Mouse (Mus musculus): ENCODE measurements around the gene Srgap3.
A peak's percentile ranks its signal among the peaks of the same experiment; 100 is the strongest.
"Not testable (repeated sequence)": the region's sequence is repeated elsewhere in the genome, so short reads cannot be mapped to it uniquely, and the experiment has no call there.

Srgap3 gene

DNA sequence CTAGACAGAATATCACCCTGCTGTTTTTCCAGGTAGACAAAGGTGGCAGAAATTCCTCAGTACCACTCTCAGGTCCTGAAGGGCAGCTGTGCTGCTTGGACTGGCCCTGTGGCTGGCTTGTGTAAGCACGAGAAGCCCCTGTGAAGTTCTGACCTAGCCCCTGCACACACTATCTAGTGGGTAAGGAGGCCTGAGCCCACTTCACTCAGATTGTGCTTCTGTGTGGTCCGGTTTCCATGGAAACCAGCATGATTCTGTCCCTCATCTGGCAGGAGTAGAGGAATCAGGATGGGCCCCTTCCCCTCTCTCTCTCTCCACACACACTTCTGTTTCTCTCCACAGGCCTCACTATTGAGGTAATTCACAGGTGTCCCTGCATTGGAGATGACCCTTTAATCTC is 212.0 kb downstream of the Srgap3 start:
- no peak for DNase-seq

DNA sequence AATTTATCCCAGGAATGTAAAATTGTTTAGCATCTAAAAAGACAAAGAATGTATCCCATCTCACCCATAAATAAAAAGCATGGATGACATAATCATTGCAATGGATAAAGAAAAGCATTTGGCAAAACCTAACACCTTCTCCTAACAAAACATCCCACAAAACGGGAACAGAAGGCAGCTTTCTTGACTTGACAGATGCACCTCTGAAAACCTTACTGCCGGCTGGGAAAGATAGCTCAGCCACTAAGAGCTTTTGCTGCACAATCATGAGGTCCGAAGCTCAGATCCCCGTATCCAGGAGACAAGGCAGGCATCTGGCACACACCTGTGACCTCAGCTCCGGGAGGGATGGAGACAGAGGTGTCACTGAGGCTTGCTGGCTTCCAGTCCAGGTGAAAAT is 213.1 kb downstream of the Srgap3 start:
- no peak for DNase-seq

DNA sequence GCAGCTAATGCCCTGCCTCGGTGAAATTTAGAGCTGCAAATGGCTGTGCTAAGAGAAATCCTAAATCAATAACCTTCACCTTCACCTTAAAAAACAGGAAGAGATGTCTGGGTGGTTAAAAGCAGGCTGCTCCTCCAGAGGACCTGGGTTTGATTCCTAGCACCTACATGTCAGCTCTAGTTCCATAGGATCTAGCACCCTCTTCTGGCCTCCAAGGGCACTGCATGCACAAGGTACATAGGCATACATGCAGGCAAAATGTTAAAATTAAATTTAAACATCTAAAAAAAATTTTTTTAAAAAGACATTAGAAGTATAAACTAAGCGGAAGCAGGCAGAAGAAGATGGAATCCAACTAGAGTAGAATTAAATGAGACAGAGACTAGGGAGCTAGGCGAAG is 214.6 kb downstream of the Srgap3 start:
- no peak for DNase-seq

DNA sequence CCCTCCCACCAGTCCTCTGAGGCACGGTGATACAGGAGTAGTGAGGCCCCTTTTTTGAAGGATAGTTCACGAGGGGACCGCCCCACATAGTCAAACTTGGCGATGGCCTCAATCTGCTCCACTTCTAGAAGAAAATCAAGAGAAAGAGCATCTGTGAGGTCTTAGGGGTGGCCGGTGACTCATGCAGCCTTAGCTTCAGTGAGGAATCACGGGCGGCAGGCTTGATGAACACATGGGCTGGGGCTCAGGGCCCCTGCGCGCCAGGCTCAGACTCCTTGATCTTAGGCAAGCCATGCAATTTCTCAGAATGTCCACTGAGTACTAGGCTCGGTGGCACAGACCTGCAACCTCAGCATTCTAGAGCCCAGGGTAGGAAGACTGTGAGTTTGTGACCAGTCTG is 215.7 kb downstream of the Srgap3 start:
- no peak for DNase-seq

DNA sequence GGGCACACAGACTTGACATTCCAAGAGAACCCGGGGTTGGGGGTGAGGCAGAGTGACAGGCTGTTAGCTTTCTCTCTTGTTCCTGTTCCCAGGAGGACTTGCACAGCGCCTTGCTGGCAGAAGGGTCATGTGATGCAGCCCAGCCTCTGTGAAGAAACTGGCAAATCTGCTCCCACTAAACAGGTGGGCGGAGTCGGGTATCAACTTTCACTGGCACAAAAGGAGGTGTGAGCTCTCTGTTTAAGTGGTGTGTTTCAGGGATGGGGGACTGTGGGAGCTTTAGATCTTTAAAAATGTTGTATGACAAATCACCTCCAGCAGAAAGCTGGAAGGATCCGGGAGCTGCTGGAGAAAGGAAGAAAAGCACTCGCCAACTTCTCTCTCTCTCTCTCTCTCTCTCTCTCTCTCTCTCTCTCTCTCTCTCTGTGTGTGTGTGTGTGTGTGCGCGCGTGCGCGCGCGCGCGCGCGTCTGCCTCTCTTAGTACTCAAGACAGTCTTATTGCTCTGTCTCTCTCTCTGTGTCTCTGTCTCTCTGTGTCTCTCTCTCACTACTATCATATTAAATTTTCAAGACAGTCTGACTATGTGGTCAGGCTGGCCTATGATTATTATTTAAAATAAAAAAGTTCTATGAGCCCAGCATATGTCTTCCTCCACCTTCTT is 218.2 kb downstream of the Srgap3 start:
- DNase-seq, result peak; percentile 81

DNA sequence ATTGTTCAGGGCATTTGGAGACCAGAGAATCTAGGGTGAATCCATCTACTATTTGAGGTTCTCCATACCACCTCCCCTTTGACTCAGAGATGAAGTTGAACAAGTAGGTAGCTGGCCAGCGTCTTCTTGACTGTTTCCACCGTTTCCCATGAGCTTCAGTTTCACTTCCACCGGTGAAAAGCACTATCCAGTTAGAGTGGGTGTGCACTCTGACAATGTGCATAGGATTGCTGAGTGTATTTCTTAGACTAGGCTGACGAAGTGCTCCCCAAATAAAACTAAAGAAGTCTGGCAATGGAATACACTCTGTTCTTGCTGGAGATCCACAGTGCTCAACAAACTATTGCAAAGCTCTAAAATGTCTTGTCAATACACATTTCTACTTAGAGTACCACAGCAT is 221.6 kb downstream of the Srgap3 start:
- DNase-seq, result no peak

DNA sequence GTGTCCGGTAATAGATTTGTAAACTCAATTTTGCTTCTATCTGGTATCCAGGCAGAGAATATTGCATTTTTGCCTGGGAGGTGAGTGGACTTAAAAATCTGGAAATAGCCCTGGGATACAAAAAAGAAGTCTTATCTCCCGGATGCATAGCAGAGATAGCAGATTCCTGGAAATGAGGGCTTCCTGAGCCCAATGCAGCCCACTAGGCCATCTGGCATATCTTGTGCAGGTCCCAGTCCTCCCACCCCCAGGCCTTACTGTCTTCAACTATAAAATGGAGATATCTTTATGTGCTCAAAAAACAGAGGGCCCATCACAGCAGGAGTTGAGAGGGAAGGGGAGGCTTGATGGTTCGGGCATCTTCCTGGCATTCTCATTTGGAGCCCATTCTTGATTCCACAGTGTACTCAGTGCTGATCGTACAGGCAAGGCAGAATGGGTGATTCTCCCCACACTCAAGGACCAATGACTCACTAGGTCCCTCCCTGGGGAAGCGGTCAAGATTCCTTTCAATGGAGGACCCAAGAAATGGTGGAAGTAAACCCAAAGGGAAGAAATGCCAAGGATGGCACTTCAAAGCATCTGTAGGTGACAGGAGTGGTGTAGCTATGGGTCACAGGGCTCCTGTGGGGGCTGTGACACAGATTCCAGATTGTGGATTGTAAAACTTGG is 226.5 kb downstream of the Srgap3 start:
- no peak for DNase-seq

DNA sequence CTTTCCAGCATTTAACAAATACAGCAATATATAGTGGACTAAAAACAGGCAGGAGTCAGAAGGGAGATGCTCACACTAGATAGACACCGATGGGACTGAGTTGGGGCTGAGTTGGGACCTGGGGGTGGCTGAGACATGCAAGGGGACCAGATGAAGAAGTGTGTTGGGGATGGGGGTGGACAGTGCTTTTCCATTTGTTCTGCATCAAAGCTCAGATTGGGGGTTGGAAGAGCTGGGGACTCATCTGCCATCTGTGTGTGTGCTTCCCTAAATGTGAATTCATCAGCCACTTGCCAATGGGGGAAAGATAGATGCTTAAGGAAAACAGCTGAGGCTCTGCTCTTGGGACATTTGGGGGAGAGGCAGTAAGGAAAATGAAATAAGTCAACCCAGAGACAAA is 227.1 kb downstream of the Srgap3 start:
- DNase-seq, result peak; percentile 48

DNA sequence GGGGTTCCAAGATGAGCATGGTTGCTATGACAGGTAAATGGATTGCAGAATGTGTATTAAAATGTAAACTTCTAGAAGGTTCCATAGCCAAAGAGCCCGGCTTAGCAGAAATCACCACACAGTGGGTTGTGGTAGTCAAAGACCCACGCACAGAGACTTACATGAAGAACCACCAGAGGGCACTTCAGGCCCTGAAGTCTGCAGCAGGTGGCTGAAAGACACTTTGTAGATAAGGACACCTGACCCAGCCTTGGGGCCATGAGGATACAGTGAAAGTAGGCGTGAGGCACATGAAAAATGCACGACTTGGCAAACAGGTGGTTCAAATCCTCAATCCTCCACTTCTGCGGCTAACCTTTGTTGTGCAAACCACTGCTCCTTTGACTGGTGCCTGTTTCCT is 229.9 kb downstream of the Srgap3 start:
- no peak for DNase-seq

DNA sequence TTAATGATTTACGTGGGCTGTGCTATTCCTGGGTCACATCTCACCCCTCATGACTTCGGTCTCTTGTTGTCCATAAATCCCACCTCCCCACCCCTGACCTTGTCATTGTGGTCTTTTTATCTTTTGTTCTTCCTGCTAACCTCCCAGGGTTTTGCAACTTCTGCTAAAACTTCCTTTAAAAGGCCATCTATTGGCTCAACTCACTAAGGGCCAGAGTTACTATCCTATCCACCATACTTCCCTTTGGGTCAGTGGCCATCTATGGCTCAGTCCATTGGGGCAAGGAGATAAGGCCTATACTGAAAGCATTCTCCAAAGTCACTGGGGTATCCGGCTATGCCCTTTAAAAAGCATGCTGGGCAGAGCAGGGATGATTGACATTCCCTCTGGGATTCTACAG is 233.1 kb downstream of the Srgap3 start:
- no peak for DNase-seq

DNA sequence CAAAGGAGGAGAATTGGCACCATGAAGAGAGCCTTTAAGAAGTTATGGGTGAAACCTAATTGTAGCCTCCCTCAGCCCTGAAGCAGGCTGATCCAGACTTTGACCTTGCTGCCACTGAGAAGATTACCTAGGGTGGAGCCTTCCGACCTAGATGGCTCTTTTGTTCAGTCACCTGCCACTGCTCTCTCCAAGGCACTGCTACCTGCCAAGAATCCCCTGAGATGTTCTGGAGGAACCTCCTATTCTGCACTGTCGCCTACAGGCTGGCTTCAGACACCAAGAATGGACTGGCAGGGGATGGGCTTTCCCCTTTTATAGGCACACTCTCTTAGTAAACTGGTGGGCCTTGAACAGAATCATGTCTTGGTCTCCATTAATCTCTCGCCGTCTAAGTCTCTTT is 244.8 kb downstream of the Srgap3 start:
- DNase-seq, result not testable (repeated sequence)

DNA sequence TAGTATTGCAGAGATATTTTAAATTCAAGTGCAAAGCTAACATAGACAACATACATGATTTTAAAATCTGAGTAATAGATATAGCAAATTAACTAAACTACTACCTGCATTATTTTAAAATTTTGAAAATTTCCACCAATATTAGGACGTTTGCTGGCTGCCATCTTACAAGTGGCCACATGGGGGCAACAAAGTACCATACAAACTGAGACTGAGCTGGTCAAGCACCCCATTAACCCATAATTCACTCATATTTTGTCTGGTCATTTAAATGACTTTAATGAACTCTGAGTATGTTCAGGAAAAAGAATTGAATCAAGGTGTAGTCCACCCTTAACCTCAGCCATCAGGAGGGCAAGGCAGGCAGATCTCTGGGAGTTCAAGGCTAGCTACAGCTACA is 246.7 kb downstream of the Srgap3 start:
- no peak for DNase-seq

DNA sequence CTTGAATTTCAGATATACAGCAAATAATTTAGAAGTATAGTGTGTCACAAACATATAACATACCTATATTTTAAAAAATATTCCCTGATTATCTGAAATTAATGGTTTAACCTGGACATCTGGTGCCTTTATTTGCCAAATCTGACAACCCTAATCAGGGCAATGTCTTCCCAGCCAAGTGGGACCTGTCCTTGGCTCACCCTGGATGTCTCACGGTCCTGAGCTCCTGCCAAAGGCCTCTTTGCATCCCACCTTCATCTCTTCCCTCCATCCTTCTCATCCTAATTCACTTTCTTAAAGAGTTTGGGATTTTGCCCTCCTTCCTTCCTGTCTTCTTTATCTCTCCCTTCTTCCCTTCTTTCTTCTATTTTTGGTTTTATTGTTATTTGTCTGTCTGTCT is 248.0 kb downstream of the Srgap3 start:
- no peak for DNase-seq

DNA sequence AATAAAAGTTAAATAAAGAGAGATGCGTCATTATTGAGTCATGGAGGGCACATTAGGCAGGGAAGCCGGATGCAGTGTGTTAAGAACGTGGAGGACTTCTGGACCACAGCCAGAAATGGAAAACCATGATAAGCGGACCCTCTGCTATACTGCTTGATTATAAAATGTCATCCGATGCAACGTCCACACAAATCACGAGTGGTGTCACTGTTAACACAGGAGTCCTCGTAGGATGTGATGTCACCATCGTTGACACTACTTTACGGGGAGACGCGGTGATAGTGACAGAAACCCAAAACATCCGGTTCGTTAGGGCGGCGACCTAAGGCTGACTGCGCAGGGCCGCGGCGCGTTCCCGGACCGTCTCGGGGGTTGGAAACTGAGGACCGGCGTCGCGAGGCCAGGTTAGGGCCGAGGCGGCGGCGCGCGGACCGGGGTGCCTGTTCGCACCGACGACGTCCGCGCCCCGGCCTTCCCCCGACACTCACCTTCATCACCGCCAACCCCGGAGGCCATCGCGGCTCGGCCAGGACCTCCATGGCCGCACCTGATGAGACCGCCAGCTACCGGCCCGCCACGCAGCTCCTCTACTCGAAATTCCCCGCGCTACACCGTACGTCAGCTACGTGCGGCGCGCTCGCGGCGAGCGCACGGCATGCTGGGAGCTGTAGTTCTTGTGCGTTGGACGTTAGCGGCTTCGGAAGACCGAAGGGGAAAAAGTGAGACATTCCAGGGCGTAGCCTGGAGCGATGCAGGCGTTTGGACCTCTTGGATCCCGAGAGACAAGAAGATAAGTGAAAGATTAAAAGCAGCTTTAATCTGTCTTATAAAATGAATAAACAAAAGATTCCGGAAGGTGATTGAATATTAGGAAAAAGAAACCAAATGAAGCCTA is 250.8 kb downstream of the Srgap3 start, which contains the start of gene Rad18:
Rad18 (minus strand) TSS at position 631 of the 895 bp plus-strand sequence.
- peak; percentile 84 for DNase-seq

DNA sequence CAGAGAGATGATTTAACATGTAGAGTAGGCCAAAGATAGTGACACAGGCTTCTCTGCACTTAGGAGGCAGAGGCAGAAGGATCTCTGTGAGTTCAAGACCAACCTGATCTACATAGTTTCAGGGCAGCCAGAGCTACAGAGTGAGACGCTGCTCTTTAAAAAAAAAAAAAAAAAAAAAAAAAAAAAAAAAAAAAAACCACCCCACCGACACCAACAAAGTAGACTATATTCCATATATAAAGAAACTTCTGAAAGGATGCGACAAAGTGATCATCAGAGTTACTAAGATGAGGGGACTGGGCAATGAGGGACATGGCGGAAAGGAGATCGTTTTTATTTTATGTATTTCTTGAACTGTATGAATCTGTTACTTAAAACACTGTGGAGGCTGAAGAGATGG is 252.6 kb downstream of the Srgap3 start:
- DNase-seq, result no peak

DNA sequence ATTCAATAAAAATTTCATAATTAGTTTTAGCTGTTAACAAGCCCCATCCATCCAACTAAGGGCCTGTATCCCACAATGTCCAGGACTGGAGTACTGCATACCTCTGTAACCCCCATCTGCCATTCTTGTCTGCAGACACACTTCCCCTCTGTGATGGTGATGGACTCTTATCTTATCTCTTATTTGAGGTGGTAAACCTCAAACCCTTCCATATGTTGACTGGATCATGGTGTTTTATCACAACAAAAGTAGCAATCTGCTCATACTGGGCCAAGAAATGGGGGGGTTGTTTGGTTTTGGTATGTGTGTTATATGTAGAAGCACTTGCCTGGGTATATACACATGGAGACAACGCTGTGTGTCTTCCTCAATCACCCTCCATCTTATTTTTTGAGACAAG is 255.5 kb downstream of the Srgap3 start:
- no peak for DNase-seq

DNA sequence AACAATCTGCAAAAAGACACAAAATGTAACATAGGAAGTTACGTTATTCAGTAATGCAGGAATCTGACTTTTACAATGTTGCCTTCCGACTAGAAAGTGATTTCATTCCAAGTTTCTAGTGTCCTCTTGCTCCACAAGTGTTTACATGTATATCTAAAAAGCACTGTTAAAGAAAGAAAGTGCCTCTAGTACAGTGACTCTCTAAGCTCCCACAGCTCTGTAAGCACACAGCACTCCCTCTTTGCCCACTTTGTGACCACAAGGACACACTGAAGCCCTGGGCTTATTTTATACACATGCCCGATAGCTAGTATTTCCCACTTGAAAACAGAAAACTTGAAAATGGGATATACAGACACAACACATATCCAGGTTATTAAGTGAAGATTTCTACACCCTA is 259.0 kb downstream of the Srgap3 start:
- DNase-seq, result no peak

DNA sequence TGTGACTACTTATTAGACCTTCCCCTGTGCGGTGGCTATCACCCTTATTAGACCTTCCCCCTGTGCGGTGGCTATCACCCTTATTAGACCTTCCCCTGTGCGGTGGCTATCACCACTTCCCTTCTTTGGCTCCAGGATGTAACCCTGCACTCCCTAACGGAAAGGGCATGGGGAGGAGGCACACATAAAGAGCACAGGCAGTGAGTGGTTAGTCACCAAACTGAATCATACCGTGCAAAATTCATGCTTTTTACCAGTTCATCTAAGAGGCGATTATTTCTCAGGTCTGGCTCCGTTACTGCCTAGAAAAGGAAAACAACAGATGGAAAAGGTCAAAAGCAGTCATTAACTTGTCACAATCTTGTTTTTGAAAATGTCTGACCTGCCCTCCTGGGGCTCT is 260.6 kb downstream of the Srgap3 start:
- no peak for DNase-seq

DNA sequence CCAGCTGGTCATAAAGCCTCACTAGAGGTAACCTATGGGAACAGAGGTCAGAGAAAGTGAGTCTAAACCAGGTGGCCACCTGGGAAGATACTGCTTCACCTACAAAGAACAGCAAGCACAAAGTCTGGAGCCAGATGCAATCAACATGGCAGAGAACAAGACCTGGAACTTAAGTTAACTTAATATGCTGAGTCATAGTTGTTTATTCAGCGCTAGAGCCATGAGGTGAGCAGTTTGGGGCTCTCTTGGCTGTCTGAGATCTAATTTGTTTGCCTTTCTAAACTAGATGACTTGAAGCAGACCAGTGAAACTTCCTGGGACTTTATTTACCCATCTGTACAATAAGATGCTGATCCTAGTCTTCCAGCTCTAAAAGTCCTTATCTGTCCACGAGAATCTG is 263.0 kb downstream of the Srgap3 start:
- DNase-seq, result no peak
